Mouse (Mus musculus) C2C12 (cell line): ENCODE measurements at regions not wholly inside any gene's neighbourhood (a gene's known extent, or its start where the extent isn't known, plus 50 kb on each side); places are given as distances from the start of the nearest gene placed in this dataset.

Experiments
- CTCF ChIP-seq: IDR thresholded peaks from one replicate; pipeline ENCODE4 v1.5.1; 2011; ENCODE audit not compliant: control insufficient read depth, insufficient read depth, insufficient read length
- USF1 ChIP-seq: IDR thresholded peaks from one replicate; pipeline ENCODE4 v1.6.1; 2011; ENCODE audit warnings: low read depth, mild to moderate bottlenecking, control low read depth, moderate library complexity

GRCm38 (mm10) chr3:128206948-128207347 is 310.8 kb upstream of the Fam241a start:
- TF ChIP-seq CTCF: no peak
- no peak for TF ChIP-seq USF1
